Mouse (Mus musculus) kidney, adult 2 months (tissue): ENCODE measurements around the gene Pacsin2.

Experiments
- CTCF ChIP-seq: fragments of 200-500 bp; conservative IDR thresholded peaks from 2 replicates; pipeline ENCODE4 v1.5.1; 2011; ENCODE audit warnings: low read depth, mild to moderate bottlenecking, control low read depth, low read length, moderate library complexity, mixed read lengths; ENCODE audit not compliant: insufficient read depth, insufficient read length
- POLR2A ChIP-seq: fragments of 200-500 bp; IDR thresholded peaks from one replicate; pipeline ENCODE4 v1.6.1; 2011; ENCODE audit warnings: low read depth, low read length, control low read depth

DNA sequence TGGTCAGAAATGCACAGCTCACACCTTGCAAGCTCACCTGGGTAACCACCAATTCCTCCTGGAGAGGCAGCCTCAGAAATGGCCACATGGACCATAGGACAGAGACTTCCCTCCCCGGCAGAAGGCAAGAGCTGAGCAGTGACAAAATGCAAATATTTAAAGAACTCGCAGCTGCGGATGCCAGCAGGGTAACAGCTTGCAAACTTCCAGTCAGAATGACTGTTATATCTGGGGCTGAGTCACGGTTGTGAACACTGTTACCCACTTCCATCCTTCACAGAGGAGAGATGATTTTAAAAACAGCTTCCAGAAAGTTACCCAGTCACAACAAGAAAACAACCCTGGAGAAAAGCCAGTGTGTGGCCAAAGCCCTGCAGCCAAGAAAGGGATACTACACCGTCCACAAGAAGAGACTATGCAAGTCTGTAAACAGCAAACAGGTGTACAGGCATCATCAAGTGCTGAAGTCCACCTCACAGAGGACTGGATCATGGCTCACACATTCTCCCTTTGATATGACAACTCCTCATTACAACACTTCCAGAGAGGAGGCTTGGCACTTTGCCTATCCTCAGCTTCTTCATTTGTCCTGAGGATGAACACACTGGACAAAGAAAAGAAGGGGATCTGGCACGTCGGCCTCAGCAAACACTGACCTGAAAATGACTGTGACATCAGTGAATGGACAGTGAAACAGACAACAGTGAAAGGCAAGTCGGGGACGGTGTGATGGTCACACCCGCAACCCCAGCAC lies 16.4 kb downstream of the Pacsin2 start:
- TF ChIP-seq POLR2A: no peak
- TF ChIP-seq CTCF: no peak
